Mouse (Mus musculus): Measurements from ENCODE around the gene Oxsr1.
"Not testable (repeated sequence)": the region's sequence is repeated elsewhere in the genome, so short reads cannot be mapped to it uniquely, and the experiment has no call there.

Gene Oxsr1

DNA sequence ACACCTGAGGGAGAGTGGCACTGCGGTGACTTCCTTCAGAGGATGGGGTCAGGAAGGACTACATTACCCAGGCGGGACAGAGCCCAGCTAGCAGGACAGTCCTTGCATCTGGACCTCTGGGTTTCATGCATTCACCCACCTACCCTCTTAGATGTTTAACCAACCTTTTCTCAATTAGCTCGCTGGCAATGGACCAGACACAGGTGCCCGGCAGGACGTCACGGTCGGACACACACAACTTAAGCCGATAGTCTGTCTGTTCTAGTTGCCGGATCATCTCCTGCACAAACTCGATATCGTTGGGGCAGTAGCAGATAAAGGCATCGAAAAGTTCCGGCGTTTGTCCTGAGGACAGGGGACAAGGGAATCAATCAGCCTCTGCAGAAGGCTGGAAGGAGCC lies 15.6 kb upstream of the Oxsr1 start:
- DNase-seq: no peak

DNA sequence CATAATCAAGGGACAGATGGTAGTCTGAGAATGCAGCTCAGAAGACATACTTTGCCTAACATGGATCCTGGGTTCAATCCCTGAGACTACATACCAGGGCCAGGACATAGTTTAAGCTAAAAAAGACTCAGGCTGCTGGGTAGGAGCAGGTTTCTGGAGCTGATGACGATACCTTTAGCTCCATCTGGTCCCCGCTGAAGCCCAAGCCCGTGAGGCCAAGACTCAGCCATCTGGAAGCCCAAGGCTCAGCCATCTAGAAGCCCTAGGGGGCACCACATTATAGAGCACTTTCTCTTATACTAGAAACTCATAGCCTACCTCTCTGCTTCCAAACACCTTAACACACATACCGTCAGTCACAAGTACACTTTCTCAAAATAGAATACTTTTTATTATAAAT lies 13.3 kb upstream of the Oxsr1 start:
- no peak for DNase-seq

DNA sequence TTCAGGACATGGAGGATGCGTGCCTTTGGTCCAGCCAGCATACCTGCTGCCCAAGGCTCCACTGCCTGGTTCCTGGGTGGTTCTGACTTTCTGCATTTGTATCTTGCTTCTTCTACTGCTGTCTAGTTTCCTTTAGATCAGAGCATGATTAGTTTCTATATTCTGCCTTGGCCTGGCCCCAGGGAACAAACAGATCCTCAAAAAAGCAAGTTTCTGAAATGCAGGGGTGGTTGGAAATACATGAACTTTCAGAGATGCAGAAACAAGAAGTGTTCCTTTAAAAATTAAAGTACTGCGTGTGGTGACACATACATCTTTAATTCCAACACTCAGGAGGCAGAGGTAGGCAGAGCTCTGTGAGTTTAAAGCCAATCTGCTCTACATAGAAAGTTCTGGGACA lies 12.6 kb upstream of the Oxsr1 start:
- DNase-seq: no peak

DNA sequence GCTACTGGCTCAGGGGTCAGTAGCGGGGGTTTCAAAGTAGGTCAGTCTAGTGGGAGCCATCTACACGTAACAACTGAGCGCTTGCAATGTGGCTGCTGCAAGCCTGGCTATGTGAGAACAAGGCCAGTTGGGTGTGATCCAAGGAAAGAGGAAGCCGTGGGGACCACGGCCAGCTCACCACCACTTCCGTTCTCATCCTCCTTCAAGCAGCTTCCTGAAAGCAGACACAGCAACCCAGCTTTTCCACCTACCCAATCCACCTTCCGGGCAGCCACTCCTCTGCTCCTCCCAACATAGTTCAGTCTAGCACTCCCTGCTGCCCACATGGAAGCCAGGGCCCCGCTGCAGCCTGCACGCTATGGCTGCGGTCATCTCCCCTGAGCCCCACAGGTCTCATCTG lies 12.1 kb upstream of the Oxsr1 start:
- peak; percentile 67 for DNase-seq

DNA sequence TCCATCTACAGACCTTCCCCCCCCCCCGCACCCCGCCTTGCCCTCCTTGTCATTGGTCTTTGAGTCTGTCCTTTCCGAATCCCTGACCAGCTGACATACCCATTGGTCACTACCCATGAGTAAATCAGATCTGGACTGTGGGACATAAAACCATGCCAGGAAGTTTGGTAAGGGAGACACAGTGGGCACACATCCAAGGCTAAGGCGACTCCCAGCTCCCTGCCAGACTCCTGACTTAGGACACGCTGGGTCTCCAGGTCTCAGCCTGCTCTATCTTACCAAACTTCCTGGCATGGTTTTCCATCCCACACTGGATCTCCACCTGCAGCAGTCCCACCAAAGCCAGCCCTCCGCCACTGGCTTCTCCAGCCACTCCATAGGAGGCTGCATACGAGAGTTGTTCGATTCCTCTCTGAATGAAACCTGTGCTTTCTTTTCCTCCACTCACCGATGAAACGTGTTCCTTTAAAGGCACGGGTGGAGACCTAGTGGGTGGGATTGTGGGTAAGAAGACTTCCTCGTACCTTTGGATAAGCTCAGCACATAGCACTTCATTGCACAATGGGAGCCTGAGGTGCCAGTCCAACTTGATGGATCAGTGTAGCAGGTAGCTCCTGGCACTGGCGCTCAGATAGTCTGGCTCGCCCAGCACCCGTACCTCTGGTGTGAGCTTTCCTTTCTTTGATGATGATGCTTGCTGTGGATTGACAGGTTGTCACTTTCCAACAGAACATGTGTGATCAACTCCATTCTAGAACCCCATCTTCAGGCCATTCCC lies 8.1 kb upstream of the Oxsr1 start:
- peak; percentile 24 for DNase-seq

DNA sequence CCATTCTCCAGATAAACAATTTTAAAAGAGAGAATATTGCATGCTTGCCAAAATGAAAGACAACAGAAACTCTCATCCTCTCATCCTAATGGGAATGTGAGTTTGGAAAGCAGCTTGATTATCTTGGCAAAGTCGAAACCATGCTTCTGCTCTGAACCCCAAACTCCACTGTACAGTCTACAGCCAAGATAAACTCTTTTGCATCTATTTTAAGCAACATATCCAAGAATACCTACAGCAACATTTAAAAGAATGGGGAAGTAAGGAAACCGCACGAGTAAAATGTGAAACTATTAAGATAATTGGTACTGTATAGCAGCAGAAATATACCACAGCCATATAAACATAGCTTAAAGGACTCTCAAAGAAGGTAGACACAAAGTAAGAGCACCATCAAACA lies 6.3 kb upstream of the Oxsr1 start:
- DNase-seq: no peak

DNA sequence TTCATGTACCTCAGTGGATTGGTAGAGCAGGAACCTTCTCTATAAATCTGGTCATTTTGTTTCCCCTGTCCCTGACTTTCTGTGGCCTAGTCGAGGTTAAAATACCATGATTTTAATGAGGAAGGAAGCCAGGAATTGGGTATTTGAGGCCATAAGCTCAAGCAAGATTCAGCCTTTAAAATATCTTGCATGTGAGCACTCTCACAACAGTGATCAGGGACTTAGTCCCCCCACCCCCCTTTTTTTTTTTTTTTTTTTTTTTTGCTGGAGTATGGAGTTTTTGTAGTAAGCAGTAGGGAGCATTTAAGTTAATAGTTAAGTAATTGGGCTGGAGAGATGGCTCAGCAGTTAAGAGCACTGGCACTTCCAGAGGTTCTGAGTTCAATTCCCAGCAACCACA lies 1.9 kb upstream of the Oxsr1 start:
- no peak for DNase-seq

DNA sequence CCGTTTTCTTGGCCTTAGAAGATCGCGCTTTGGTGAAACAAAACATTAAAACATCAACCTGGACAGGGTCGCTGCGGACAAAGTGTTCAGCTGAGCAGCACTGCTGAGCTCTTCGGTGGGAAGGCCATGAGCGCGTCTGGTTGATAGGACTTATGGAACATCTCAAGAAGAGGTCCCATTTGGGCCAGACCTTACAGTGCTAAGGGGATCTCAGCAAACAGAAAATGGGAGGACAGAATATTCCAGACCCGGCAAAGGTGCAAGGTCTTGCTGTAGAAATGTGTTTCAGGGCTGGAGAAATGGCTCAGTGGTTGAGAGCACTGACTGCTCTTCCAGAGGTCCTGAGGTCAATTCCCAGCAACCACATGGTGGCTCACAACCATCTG lies 1.0 kb upstream of the Oxsr1 start:
- DNase-seq: no peak

DNA sequence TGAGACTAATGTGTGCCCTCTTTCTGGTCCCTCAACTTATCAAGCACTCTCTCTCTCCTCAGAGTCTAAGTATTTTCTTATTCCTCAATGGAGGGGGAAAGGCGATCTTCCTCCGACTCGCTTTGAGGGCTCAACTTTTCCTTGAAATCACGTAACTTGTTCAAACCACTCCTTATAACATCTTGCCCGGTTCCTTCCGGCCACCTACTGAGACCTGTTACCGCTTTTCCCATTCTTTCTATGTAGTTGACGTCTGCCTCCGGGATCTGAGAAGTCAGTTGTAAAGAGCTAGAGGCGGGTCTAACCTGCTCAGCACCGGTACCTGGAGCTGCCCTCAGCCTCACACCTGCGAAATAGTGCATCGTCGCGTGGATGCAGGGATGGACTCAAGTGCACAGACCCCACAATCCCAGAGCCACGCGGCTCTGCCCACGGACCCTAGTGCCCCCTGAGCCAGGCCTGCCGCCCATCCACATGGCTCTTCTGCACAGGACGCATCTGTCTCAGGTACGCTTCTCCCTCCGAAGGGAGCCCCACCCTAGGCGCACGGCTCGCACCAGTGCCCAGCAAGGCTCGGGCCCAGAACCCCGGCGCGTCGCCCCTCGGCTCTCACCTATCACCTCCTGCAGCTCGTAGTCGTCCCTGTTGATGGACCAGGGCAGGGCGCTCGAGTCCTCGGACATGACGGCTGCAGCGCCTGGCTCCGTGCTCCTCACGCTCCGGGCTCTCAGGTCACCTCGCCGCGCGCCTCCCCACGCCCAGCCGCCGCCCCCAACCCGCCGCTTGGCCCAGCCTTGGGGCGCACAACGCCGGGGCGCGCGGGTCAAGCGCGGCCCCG lies 616 bp downstream of the Oxsr1 start:
- DNase-seq: no peak

DNA sequence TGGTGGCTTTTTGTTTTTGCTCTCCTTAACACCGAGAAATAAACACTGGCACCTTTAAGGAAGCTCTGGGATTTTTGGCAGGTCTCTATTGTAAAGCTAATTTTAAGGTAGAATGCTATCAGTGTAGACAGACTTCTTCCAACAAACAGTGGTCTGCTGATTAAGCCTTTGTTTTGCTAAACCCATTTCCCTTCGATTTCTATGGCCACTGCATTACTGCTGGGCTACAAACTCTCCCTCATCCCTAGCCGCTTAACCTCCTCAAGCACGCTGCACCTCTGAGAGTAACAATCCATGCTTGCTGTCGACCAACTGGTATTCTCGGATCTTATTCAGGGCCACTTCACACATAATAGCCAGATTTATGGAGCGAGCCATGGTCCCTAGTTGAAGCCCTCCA lies 1.3 kb downstream of the Oxsr1 start:
- no peak for DNase-seq

DNA sequence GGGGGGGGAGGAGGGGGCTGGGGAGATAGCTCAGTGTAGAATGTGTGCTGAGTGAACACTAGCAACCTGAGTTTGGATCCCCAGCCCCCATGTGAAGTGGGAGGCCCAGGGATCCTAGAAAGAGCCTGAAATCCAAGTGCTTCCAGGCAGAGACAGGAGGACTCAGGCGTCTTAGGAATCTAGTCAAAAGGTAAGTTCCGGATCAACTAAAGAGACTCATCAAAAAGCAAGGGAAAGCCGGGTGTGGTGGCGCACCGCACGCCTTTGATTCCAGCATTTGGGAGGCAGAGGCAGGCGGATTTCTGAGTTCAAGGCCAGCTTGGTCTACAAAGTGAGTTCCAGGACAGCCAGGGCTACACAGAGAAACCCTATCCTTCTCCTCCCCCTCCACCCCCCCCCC lies 1.8 kb downstream of the Oxsr1 start:
- DNase-seq: no peak

DNA sequence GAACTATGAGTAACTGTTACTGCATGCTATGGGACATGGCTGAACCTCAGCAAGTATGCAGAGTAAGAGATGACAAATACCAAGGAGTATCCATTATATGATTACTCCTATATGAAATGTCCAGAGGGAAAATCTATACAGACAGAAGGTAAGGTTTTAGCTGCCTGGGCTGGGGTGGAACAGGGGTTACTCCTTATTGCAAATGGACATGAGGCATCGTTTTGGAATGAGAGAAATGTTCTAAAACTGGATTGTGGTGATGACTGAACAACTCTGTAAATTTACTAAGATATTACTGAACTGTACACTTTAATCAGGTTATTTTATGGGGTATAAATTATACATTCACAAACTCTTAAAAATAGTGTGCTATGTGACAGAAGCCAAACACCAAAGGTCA lies 3.3 kb downstream of the Oxsr1 start:
- DNase-seq: no peak

DNA sequence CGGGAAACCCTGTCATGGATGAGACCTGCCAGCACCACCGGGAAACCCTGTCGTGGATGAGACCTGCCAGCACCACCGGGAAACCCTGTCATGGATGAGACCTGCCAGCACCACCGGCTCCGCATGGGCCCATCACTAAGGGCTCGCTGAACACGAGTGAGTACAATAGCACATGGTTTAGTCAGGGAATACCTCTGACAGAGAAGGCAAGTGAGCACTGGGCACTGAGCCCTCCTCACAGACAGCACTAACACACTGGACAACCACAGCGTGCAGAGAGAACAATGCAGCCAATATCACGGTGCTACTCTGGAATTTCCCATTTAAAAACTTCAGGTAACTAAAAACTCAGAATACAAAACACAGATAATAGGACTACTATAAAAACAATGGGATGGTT lies 9.1 kb downstream of the Oxsr1 start:
- no peak for DNase-seq

DNA sequence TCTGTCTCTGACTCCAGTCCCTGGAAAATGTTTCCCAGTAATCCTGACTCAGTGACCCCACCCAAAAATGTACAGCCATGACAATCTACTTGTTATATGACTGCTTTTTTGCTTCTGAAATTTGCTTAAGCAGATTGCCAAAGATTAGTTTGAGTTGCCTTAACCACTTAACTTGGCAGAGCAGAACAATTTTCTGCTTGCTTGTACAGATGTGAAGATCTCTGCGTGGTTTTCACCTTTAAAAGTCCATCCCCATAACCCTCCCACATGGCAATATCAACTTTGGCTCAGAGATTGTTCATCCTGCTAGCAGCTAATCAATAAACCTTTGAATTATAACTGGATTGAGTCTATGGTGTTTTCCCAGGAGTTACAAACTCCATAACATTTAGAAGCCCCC lies 13.2 kb downstream of the Oxsr1 start:
- DNase-seq: no peak

DNA sequence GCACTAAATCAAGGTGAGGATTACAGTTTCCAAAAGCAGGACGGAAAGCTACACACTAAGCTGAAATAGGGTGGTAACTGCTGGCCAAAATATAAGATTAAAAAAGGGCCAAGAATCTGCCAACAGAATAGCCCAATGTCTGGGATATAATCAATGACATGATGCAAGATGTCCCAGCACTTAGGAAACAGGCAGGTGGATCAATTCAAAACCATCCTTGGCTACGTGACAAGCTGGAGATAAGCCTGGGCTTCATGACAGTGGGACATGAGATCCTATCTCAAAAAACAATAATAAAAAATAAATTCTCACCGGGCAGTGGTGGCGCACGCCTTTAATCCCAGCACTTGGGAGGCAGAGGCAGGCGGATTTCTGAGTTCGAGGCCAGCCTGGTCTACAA lies 16.4 kb downstream of the Oxsr1 start:
- no peak for DNase-seq

DNA sequence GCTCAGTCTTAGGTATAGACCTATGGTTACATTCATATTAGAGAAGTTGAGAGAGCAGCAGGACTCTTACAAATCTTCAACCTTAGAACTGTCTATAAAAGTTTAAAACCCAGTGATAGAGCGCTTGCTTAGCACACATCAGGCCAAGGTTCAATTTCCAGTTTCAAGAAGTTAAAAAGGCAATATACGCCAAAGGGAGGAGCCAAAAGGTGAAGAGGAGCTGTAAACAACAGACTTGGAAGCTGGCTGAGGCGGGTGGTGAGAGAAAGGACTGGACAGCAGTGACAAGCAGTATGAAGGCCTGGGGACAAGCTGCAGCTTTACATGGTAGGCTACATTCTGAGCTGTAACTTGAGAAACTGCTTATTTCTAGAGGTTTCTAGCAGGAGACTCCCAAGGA lies 23.7 kb downstream of the Oxsr1 start:
- no peak for DNase-seq

DNA sequence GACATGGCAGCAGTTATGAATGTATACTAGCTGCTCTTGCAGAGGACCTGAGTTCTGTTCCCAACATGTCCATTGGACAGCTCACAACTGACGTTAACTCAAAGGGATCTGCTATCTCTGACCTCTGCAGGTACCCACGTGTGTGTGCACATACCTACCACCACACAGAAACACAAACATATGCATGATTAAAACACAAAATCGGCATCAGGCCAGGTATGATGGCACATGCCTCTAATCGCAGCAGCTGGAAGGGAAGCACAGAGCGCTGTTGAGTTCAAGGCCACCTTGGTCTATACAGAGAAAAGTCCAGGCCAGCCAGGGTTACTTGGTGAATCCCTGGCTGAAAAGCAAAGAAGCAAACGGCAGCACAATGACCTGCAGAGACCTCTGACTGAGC lies 24.5 kb downstream of the Oxsr1 start:
- no peak for DNase-seq

DNA sequence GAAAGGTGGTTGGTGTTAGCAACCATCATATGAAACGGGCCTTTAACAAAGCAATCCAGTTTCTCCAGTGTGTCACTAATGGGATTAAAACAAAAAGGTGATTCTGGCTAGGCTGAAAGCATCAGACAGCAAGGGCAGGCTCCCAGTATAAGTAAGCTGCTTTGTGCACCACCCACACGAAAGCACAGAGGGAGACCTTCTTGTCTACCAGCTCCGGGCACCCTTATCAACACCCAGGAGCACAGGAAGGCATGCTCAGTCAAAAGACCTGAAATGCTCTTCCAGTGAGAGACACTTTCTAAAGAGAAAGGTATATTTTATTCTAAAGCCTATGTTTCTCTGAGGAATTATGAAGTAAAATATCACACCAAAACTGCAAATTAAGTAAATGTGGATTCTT lies 31.4 kb downstream of the Oxsr1 start:
- no peak for DNase-seq

DNA sequence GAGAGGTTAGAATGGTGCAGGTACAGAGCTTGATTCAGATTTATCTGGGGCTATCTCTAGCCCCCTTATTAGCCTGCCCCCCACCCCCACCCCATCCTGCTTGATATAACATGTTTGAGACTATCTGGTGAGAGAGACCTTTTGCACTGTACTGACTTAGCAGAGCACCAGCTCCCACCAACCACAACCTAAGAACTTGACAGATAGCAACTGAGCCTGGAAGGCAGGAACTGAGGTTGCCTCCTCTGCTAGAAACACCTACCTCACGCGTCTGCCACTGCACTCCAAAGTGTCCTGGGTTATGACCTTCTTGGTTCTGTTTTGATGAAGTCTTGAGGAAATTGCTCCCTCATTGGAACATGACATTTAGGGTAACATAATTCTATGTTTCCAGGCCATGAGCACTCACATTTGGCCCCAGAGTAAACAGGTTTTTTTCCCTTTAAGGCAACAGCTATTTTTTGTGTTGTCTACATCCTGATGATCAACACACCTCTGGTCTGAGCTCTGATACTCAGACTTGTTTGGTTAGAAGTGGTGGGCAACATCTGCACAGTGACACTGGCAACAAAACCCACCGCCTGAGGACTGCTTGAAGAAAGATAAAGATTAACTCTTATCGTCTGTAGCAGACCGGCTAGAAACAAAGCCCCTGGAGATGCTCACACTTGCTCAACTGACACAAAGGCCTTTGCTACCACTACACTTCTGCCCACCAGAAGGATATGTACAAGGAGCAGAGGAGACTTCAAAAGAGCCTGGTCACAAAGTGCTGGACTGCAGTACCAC lies 41.1 kb downstream of the Oxsr1 start:
- no peak for DNase-seq

DNA sequence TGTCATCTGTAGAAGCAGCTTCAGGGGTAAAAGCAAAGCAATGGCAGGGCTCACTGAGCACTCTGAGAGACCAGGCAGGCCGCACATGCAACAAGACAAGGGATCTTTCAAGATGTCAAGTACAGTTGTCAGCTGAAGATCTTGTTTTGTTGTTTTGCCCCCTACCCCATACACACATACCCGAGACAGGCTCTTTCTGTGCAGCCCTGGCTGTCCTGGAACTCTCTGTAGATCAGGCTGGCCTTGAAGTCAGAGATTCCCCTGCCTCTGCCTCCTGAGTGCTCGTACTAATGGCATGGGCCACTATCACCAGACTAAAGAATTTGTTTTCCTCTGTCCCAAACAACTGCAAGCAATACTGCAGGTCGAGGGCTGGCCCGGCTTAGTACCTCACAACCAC lies 44.2 kb downstream of the Oxsr1 start:
- no peak for DNase-seq

DNA sequence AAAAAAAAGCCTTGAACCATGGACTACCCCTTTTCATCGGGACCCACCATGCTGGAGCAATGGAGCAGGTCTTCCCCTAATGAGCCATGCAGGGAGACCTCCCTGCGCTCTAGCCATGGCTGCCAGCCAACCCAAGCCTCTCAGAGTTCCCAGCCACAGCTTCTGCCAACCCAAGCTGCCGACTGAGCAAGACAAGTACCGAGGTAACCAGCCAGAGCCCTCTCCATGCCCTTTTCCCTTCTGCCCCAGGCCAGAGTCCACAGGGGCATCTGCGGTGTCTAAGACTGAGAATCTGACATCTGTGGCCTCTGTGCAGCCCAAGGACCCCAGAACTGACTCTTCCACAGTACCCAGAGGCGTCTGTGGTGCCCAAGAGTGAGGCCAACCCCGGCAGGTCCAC lies 45.9 kb downstream of the Oxsr1 start:
- DNase-seq: no peak

DNA sequence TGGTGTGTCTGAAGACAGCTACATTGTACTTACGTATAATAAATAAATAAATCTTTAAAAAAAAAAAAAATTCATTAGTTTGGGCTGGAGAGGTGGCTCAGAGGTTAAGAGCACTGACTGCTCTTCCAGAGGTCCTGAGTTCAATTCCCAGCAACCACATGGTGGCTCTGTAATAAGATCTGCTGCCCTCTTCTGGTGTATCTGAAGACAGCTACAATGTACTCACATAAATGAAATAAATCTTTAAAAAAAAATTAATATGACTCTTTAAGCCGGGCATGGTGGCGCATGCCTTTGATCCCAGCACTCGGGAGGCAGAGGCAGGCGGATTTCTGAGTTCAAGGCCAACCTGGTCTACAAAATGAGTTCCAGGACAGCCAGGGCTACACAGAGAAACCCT lies 47.4 kb downstream of the Oxsr1 start:
- DNase-seq: not testable (repeated sequence)

DNA sequence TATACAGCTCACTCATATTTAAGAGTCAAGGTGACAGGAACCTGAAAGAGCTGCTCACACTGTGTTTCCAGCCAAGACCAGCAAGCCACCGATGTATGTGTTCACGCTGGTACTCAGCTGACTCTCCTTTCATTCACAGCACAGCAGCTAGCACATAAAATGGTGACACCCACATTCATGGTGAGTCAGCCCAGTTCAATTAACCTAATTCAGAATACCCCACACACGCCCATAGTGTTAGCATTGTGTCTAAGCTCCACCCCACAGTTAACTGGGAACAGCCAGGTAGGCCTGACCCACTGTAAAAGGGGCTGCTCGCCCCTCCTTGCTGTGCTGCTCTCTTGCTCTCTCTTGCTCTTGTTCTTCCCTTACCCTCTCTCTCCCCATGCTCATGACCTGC lies 50.7 kb downstream of the Oxsr1 start:
- no peak for DNase-seq

DNA sequence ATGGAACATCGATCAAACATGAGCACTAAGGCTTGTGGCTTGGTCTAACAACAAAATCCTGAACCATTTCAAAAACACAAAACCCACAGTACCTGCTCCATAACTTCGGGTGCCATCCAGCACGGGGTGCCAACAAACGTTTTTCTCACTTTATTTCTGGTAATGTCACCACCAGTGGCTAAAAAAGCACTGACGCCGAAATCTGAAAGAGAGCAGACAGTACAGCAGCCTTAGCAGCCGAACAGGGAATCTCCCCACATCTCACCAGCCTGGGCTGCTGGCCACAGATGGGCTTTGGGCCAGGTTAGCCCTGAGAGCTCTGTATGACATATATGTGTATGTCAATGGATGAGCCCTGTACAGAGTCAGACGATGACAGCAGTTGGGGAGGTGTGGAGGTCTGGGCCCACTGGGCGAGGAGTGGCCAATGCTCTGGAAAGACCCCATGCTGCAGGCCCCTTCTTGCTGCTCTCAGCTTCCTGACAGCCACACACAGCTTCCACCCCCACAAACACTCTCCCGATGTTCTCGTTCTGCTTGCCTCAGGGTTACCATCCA lies 53.6 kb downstream of the Oxsr1 start:
- no peak for DNase-seq
